Mouse (Mus musculus) MEL (cell line): ENCODE results near the gene Fscn3. TPM values are rescaled to one million over a fixed set of nuclear protein-coding genes. Genes with fewer than 3 reads are reported as not detected.

ENCODE experiments used
- DNase-seq: peaks from one replicate; pipeline ENCODE4 v3.0.0; 2011; ENCODE audit warnings: low read depth, low spot score
- H3K27ac ChIP-seq: 2 replicates; pipeline ENCODE4 v1.5.1; 2012; ENCODE audit warnings: low read depth, mild to moderate bottlenecking, control low read depth, low read length, moderate library complexity; ENCODE audit not compliant: control insufficient read depth
- H3K27me3 ChIP-seq, 2 experiments: fragments of 150-350 bp in 1 of 2; sonication (generic) in 1 of 2; 2 replicates each; pipeline ENCODE4 v1.6.1; 2012; ENCODE audit warnings: low read length in 2 of 2, mild to moderate bottlenecking in 2 of 2, improper control_type of control experiment in 1 of 2, moderate library complexity in 1 of 2; ENCODE audit not compliant: insufficient read depth in 2 of 2, control insufficient read depth in 1 of 2
- H3K36me3 ChIP-seq, 2 experiments: 2 replicates each; pipeline ENCODE4 v1.6.1; 2012 to 2014; ENCODE audit warnings: low read length in 2 of 2, improper control_type of control experiment in 1 of 2, inconsistent platforms in 1 of 2, mild to moderate bottlenecking in 1 of 2; ENCODE audit not compliant: insufficient read depth in 2 of 2, control insufficient read depth in 1 of 2
- H3K4me1 ChIP-seq, 2 experiments: fragments of 150-350 bp in 1 of 2; sonication (generic) in 1 of 2; 2 replicates each; pipeline ENCODE4 v1.6.1; 2012; ENCODE audit warnings: low read length in 2 of 2, improper control_type of control experiment in 1 of 2, mild to moderate bottlenecking in 1 of 2; ENCODE audit not compliant: insufficient read depth in 2 of 2, control insufficient read depth in 1 of 2
- H3K4me3 ChIP-seq, 2 experiments: fragments of 150-350 bp in 1 of 2; sonication (generic) in 1 of 2; 2 replicates each; pipeline ENCODE4 v1.5.1; 2012; ENCODE audit warnings: low read depth in 2 of 2, low read length in 2 of 2, mild to moderate bottlenecking in 2 of 2, moderate library complexity in 2 of 2, control low read depth in 1 of 2, improper control_type of control experiment in 1 of 2; ENCODE audit not compliant: control insufficient read depth in 1 of 2, insufficient read depth in 1 of 2
- H3K79me2 ChIP-seq: 2 replicates; pipeline ENCODE4 v1.6.1; 2012; ENCODE audit warnings: mild to moderate bottlenecking, low read length, moderate library complexity; ENCODE audit not compliant: control insufficient read depth, poor library complexity, insufficient read depth
- H3K9ac ChIP-seq: 2 replicates; pipeline ENCODE4 v1.6.1; 2012; ENCODE audit warnings: low read depth, mild to moderate bottlenecking, control low read depth, low read length, moderate library complexity; ENCODE audit not compliant: control insufficient read depth, poor library complexity, severe bottlenecking
- H3K9me3 ChIP-seq: fragments of 150-350 bp; sonication (generic); replicated peaks from 2 replicates; pipeline ENCODE4 v1.6.1; 2012; ENCODE audit warnings: mild to moderate bottlenecking, low read length, improper control_type of control experiment, moderate library complexity; ENCODE audit not compliant: insufficient read depth
- BHLHE40 ChIP-seq: IDR thresholded peaks from 2 replicates; pipeline ENCODE4 v1.6.1; 2012; ENCODE audit warnings: low read depth, mild to moderate bottlenecking, inconsistent platforms, low read length, improper control_type of control experiment, borderline replicate concordance
- CHD1 ChIP-seq: IDR thresholded peaks from 2 replicates; pipeline ENCODE4 v1.6.1; 2012; ENCODE audit warnings: low read depth, mild to moderate bottlenecking, inconsistent platforms, low read length, improper control_type of control experiment
- CTCF ChIP-seq, 3 experiments: IDR thresholded peaks in 2 of 3; conservative IDR thresholded peaks in 1 of 3; 2 replicates each; pipeline ENCODE4 v1.5.1; 2011 to 2012; ENCODE audit warnings: low read length in 3 of 3, low read depth in 2 of 3, mild to moderate bottlenecking in 2 of 3, improper control_type of control experiment in 1 of 3, inconsistent platforms in 1 of 3, mixed read lengths in 1 of 3, moderate library complexity in 1 of 3; ENCODE audit not compliant: control insufficient read depth in 1 of 3, insufficient read depth in 1 of 3, poor library complexity in 1 of 3, severe bottlenecking in 1 of 3
- ELF1 ChIP-seq: IDR thresholded peaks from 2 replicates; pipeline ENCODE4 v1.6.1; 2014; ENCODE audit warnings: low read depth, mild to moderate bottlenecking, inconsistent platforms, low read length, improper control_type of control experiment, moderate library complexity
- EP300 ChIP-seq, 2 experiments: IDR thresholded peaks; 2 replicates each; pipeline ENCODE4 v1.6.1; 2011; ENCODE audit warnings: improper control_type of control experiment in 2 of 2, low read length in 2 of 2, low read depth in 1 of 2, mild to moderate bottlenecking in 1 of 2
- ETS1 ChIP-seq: IDR thresholded peaks from 2 replicates; pipeline ENCODE4 v1.6.1; 2012; ENCODE audit warnings: low read depth, mild to moderate bottlenecking, inconsistent platforms, low read length, improper control_type of control experiment, moderate library complexity
- GABPA ChIP-seq: IDR thresholded peaks from 2 replicates; pipeline ENCODE4 v1.6.1; 2012; ENCODE audit warnings: low read depth, mild to moderate bottlenecking, inconsistent platforms, low read length, improper control_type of control experiment, moderate library complexity
- GATA1 ChIP-seq: IDR thresholded peaks from 2 replicates; pipeline ENCODE4 v1.6.1; 2011; ENCODE audit warnings: low read depth, low read length, improper control_type of control experiment
- HCFC1 ChIP-seq: IDR thresholded peaks from 2 replicates; pipeline ENCODE4 v1.6.1; 2012; ENCODE audit warnings: low read depth, mild to moderate bottlenecking, inconsistent platforms, low read length, improper control_type of control experiment, moderate library complexity
- KAT2A ChIP-seq: conservative IDR thresholded peaks from 2 replicates; pipeline ENCODE4 v1.6.1; 2012; ENCODE audit warnings: low read depth, low read length, improper control_type of control experiment, inconsistent platforms
- MAFK ChIP-seq: IDR thresholded peaks from 2 replicates; pipeline ENCODE4 v1.6.1; 2011; ENCODE audit warnings: low read depth, mild to moderate bottlenecking, low read length, improper control_type of control experiment, borderline replicate concordance
- MAX ChIP-seq: IDR thresholded peaks from 2 replicates; pipeline ENCODE4 v1.6.1; 2011; ENCODE audit warnings: low read length, improper control_type of control experiment
- MEF2A ChIP-seq: IDR thresholded peaks from 2 replicates; pipeline ENCODE4 v1.6.1; 2014; ENCODE audit warnings: low read depth, mild to moderate bottlenecking, inconsistent platforms, low read length, improper control_type of control experiment; ENCODE audit not compliant: poor library complexity, insufficient replicate concordance, severe bottlenecking; ENCODE audit errors: extremely low read depth
- MXI1 ChIP-seq: IDR thresholded peaks from 2 replicates; pipeline ENCODE4 v1.6.1; 2011; ENCODE audit warnings: mild to moderate bottlenecking, low read depth, low read length, improper control_type of control experiment
- MYB ChIP-seq: IDR thresholded peaks from 2 replicates; pipeline ENCODE4 v1.6.1; 2011; ENCODE audit warnings: mild to moderate bottlenecking, low read depth, low read length, improper control_type of control experiment
- MYC ChIP-seq: IDR thresholded peaks from 2 replicates; pipeline ENCODE4 v1.6.1; 2011; ENCODE audit warnings: low read depth, mild to moderate bottlenecking, low read length, improper control_type of control experiment, moderate library complexity
- POLR2A ChIP-seq, 2 experiments: IDR thresholded peaks; 2 replicates each; pipeline ENCODE4 v1.6.1; 2011 to 2012; ENCODE audit warnings: low read length in 2 of 2, mild to moderate bottlenecking in 2 of 2, control low read depth in 1 of 2, improper control_type of control experiment in 1 of 2, low read depth in 1 of 2, moderate library complexity in 1 of 2; ENCODE audit not compliant: control insufficient read depth in 1 of 2, insufficient read depth in 1 of 2, poor library complexity in 1 of 2
- POLR2AphosphoS2 ChIP-seq: IDR thresholded peaks from 2 replicates; pipeline ENCODE4 v1.6.1; 2011; ENCODE audit warnings: low read length, improper control_type of control experiment
- POLR2AphosphoS5 ChIP-seq: IDR thresholded peaks from 2 replicates; pipeline ENCODE4 v1.6.1; 2012; ENCODE audit warnings: low read depth, borderline replicate concordance, mild to moderate bottlenecking, inconsistent platforms, low read length, moderate library complexity, mixed read lengths
- RAD21 ChIP-seq: IDR thresholded peaks from 2 replicates; pipeline ENCODE4 v1.6.1; 2011; ENCODE audit warnings: mild to moderate bottlenecking, low read depth, low read length, improper control_type of control experiment
- RCOR1 ChIP-seq: IDR thresholded peaks from 2 replicates; pipeline ENCODE4 v1.6.1; 2012; ENCODE audit warnings: low read depth, mild to moderate bottlenecking, inconsistent platforms, low read length, improper control_type of control experiment
- SIN3A ChIP-seq: IDR thresholded peaks from 2 replicates; pipeline ENCODE4 v1.6.1; 2012; ENCODE audit warnings: low read length, improper control_type of control experiment, inconsistent platforms
- TAL1 ChIP-seq: IDR thresholded peaks from 2 replicates; pipeline ENCODE4 v1.6.1; 2012; ENCODE audit warnings: mild to moderate bottlenecking, inconsistent platforms, low read length, moderate library complexity, mixed read lengths
- TBP ChIP-seq: IDR thresholded peaks from 2 replicates; pipeline ENCODE4 v1.8.0; 2011; ENCODE audit warnings: low read depth, low read length, improper control_type of control experiment
- USF2 ChIP-seq, 2 experiments: IDR thresholded peaks; 2 replicates each; pipeline ENCODE4 v1.6.1; 2011 to 2012; ENCODE audit warnings: improper control_type of control experiment in 2 of 2, low read length in 2 of 2, borderline replicate concordance in 1 of 2, inconsistent platforms in 1 of 2, low read depth in 1 of 2, mild to moderate bottlenecking in 1 of 2; ENCODE audit not compliant: insufficient read depth in 1 of 2
- polyA plus RNA-seq, 2 experiments: library from polyadenylated mRNA; stranded (reverse) in 1 of 2; unstranded in 1 of 2; fragments of >175 nt in 1 of 2; fragments of >200 nt in 1 of 2; gene quantifications; 2 replicates each; pipeline versions ENCODE4 v1.2.1 to v1.2.4; 2012; ENCODE audit warnings: low replicate concordance in 2 of 2, low read depth in 1 of 2; ENCODE audit not compliant: insufficient read length in 2 of 2, insufficient read depth in 1 of 2, missing spikeins in 1 of 2
- total RNA-seq: library from RNA; depleted of rRNA; stranded (reverse); fragments of 300-350 nt; gene quantifications from 2 replicates; pipeline ENCODE4 v1.2.3, GENCODE M21; 2012

Fscn3 gene
- total and polyA plus RNA-seq, 3 experiments, result not detected

GRCm38 (mm10) chr6:28479865-28480751 is 52.5 kb downstream of the Fscn3 start (continued):
- TF ChIP-seq USF2 (IDR thresholded peaks at IDR 0.05; ENCODE audit: borderline replicate concordance in 1 of 2, insufficient read depth in 1 of 2, low read depth in 1 of 2, low read length in 2 of 2) (no peak), POLR2A (IDR thresholded peaks at IDR 0.05; ENCODE audit: control insufficient read depth in 1 of 2, insufficient read depth in 1 of 2, low read depth in 1 of 2, low read length in 2 of 2, poor library complexity in 1 of 2) (peak; percentile 64 to 93; a peak in 3 of 4 replicates), ELF1 (peak; percentile 94), MAFK (no peak), GABPA (no peak), BHLHE40 (0 out of 2 replicates have a peak, but pooled peaks have one; percentile 19), POLR2AphosphoS2 (peak; percentile 90)

GRCm38 (mm10) chr6:28480752-28481492 is 53.3 kb downstream of the Fscn3 start:
- DNase-seq, result peak; percentile 47

GRCm38 (mm10) chr6:28482711-28483315 is 55.2 kb downstream of the Fscn3 start:
- Histone ChIP-seq H3K4me3 (peak overlapping the region; percentile 27 to 91; a peak in 3 of 4 replicates), H3K4me1 (peaks cover 18 to 33% of the 10 kb centered on the region in 2 experiments), H3K9ac (peak overlapping the region; percentile 27), H3K79me2 (peaks cover 70% of the 10 kb centered on the region), H3K27ac (no peak overlapping the region), H3K36me3 (peaks cover 29 to 62% of the 10 kb centered on the region in 2 experiments), H3K9me3 (no peaks in the 10 kb centered on the region), H3K27me3 (no peaks in the 10 kb centered on the region)
- no peak for TF ChIP-seq POLR2AphosphoS2
- no peak for TF ChIP-seq CHD1
- TF ChIP-seq MYB, result no peak
- TF ChIP-seq RCOR1, result peak; percentile 9; the same call in 1 of the 2 replicates
- peak; percentile 43 for TF ChIP-seq MXI1
- TF ChIP-seq EP300 (IDR thresholded peaks at IDR 0.05; ENCODE audit: low read depth in 1 of 2, low read length in 2 of 2), result 0 out of 4 replicates have a peak, but pooled peaks of 1 of the 2 experiments have one; percentile 1
- TF ChIP-seq HCFC1, result no peak
- no peak for TF ChIP-seq TAL1
- no peak for TF ChIP-seq MAFK
- TF ChIP-seq TBP, result no peak
- TF ChIP-seq CTCF (IDR thresholded peaks at IDR 0.05 in 2 of 3, conservative IDR thresholded peaks at IDR 0.05 in 1 of 3; ENCODE audit: control insufficient read depth in 1 of 3, insufficient read depth in 1 of 3, low read depth in 2 of 3, low read length in 3 of 3, poor library complexity in 1 of 3, severe bottlenecking in 1 of 3), result no peak
- TF ChIP-seq MEF2A, result no peak
- TF ChIP-seq SIN3A, result peak; percentile 18; the same call in 1 of the 2 replicates
- TF ChIP-seq POLR2AphosphoS5, result no peak
- no peak for TF ChIP-seq RAD21
- DNase-seq, result peak; percentile 55

More at GRCm38 (mm10) chr6:28480752-28481492, 53.3 kb downstream of the Fscn3 start:
- peaks cover 17 to 56% of the 10 kb centered on the region in 2 experiments for H3K36me3 ChIP-seq
- no peaks in the 10 kb centered on the region for H3K27me3 ChIP-seq
- no peaks in the 10 kb centered on the region for H3K9me3 ChIP-seq
- TF ChIP-seq MXI1 (peak; percentile 93; the same call in 1 of the 2 replicates), EP300 (IDR thresholded peaks at IDR 0.05; ENCODE audit: low read depth in 1 of 2, low read length in 2 of 2) (no peak), GATA1 (0 out of 2 replicates have a peak, but pooled peaks have one; percentile 9), MYC (peak; percentile 63), BHLHE40 (no peak), ETS1 (no peak), KAT2A (no peak), SIN3A (peak; percentile 76), RCOR1 (0 out of 2 replicates have a peak, but pooled peaks have one; percentile 22), MAX (peak; percentile 39)
- peak overlapping the region; percentile 75 for H3K27ac ChIP-seq
- H3K4me3 ChIP-seq, result peak overlapping the region; percentile 89 to 91
- H3K9ac ChIP-seq, result peak overlapping the region; percentile 89
- peaks cover 18 to 28% of the 10 kb centered on the region in 2 experiments for H3K4me1 ChIP-seq
- H3K79me2 ChIP-seq, result peaks cover 56% of the 10 kb centered on the region
